Mouse (Mus musculus) embryonic facial prominence, embryonic 15.5 days (tissue): ENCODE results near the gene Ccdc117. TPM values are rescaled to one million over a fixed set of nuclear protein-coding genes. Genes with fewer than 3 reads are reported as not detected.
A peak's percentile ranks its signal among the peaks of the same experiment; 100 is the strongest.

ENCODE experiments used
- ATAC-seq: fragments of 200-750 bp; cut with Nextera tagmentation; 2 replicates; pipeline ENCODE4 v1.8.0; 2017; ENCODE audit warnings: low read depth, moderate TSS enrichment; ENCODE audit not compliant: insufficient number of reproducible peaks, low FRiP score, low TSS enrichment
- H3K27ac ChIP-seq: fragments of 300-500 bp; sonication (generic); replicated peaks from 2 replicates; pipeline ENCODE4 v1.5.1; 2015; ENCODE audit warnings: mild to moderate bottlenecking, inconsistent platforms
- H3K27me3 ChIP-seq: fragments of 300-500 bp; sonication (generic); 2 replicates; pipeline ENCODE4 v1.6.1; 2015; ENCODE audit warnings: inconsistent platforms
- H3K36me3 ChIP-seq: fragments of 300-500 bp; sonication (generic); 2 replicates; pipeline ENCODE4 v1.6.1; 2015; ENCODE audit warnings: mild to moderate bottlenecking, inconsistent platforms
- H3K4me1 ChIP-seq: fragments of 300-500 bp; sonication (generic); 2 replicates; pipeline ENCODE4 v1.6.1; 2015; ENCODE audit warnings: inconsistent platforms
- H3K4me2 ChIP-seq: fragments of 300-500 bp; sonication (generic); replicated peaks from 2 replicates; pipeline ENCODE4 v1.6.1; 2015; ENCODE audit warnings: mild to moderate bottlenecking, inconsistent platforms
- H3K4me3 ChIP-seq: fragments of 300-500 bp; sonication (generic); replicated peaks from 2 replicates; pipeline ENCODE4 v1.5.1; 2015; ENCODE audit warnings: mild to moderate bottlenecking, inconsistent platforms
- H3K9ac ChIP-seq: fragments of 300-500 bp; sonication (generic); 2 replicates; pipeline ENCODE4 v1.6.1; 2015; ENCODE audit warnings: inconsistent platforms
- H3K9me3 ChIP-seq: fragments of 300-500 bp; sonication (generic); replicated peaks from 2 replicates; pipeline ENCODE4 v1.6.1; 2016; ENCODE audit warnings: inconsistent platforms
- WGBS: fragments of 180-500 bp; shearing (Covaris S2); methylation state at CpG from one replicate; pipeline ENCODE4 v1.1.7; 2015; 5-methylcytosine and 5-hydroxymethylcytosine counted together
- polyA plus RNA-seq: library from polyadenylated mRNA; unstranded; fragments of >200 nt; fragmentation: Nextera tagmentation; extraction: Ambion mirVana; gene quantifications from 2 replicates; pipeline ENCODE4 v1.2.1, GENCODE M21; 2015

Ccdc117 gene
- polyA plus RNA-seq, 1 experiment from 2014 or later: 17.7 TPM

- Histone ChIP-seq H3K9ac (no peak overlapping the region), H3K9me3 (no peaks in the 10 kb centered on the region), H3K27ac (no peak overlapping the region), H3K4me3 (no peak overlapping the region), H3K27me3 (no peaks in the 10 kb centered on the region), H3K36me3 (no peaks in the 10 kb centered on the region), H3K4me1 (0 out of 2 replicates have a peak, but pooled peaks cover 3% of the 10 kb centered on the region), H3K4me2 (no peak overlapping the region)
- ATAC-seq: no peak
- whole genome bisulfite sequencing: 78% methylated on average over 8 of the region's 8 CpGs
Observed at GRCm38 (mm10) chr11:5509215-5510098, 32.5 kb downstream of the Ccdc117 start.

DNA sequence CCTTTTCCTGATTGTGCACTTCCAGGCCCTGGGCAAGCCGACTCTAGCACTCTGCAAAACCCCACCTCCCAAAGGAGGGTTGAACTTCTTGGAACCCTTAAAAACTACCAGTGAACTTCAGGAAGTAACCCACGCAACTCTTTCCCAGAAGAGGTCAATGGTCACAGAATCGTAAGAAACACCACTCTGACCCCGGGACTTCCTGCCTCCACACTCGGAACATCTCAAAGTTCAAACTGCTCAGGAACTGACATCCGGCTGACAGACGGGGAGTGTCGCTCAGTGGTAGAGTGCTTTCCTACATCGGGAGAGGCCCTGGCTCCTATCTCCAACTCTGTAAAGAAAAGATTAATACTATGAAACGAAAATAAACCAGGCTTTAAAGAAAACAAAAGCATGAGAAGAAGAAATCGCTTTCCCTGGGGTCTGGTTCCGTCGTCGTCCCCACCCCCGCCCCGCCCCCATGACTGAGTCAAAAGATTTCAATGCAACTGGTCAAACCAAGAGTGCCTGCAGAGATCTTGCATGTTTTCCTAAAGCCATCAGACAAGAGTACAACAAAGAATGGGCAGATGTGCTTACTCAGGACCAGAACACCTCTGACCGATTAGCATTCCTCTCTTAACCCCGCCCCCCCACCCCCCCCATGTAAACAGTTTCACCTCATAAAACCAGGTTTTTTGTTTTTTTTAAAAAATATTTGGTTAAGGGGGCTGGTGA, 36.0 kb downstream of the Ccdc117 start:
- no peaks in the 10 kb centered on the region for H3K9me3 ChIP-seq
- peak overlapping the region; percentile 15 for H3K4me3 ChIP-seq
- H3K4me2 ChIP-seq: peak overlapping the region; percentile 39
- H3K4me1 ChIP-seq: 0 out of 2 replicates have a peak, but pooled peaks cover 3% of the 10 kb centered on the region
- no peaks in the 10 kb centered on the region for H3K27me3 ChIP-seq
- H3K9ac ChIP-seq: no peak overlapping the region
- no peak for ATAC-seq
- H3K36me3 ChIP-seq: no peaks in the 10 kb centered on the region
- H3K27ac ChIP-seq: no peak overlapping the region
- WGBS: 24% methylated on average over 18 of the region's 18 CpGs

- Histone ChIP-seq H3K27me3 (no peaks in the 10 kb centered on the region), H3K27ac (no peak overlapping the region), H3K4me3 (no peak overlapping the region), H3K9me3 (no peaks in the 10 kb centered on the region), H3K4me1 (0 out of 2 replicates have a peak, but pooled peaks cover 5% of the 10 kb centered on the region), H3K4me2 (no peak overlapping the region), H3K9ac (no peak overlapping the region), H3K36me3 (no peaks in the 10 kb centered on the region)
- ATAC-seq: no peak
- 79% methylated on average over 10 of the region's 10 CpGs for WGBS
Observed at GRCm38 (mm10) chr11:5502351-5503051, 39.5 kb downstream of the Ccdc117 start.

- no peaks in the 10 kb centered on the region for H3K9me3 ChIP-seq
- no peak overlapping the region for H3K4me3 ChIP-seq
- 74% methylated on average over 13 of the region's 13 CpGs for WGBS
- no peak for ATAC-seq
- no peak overlapping the region for H3K4me2 ChIP-seq
- H3K4me1 ChIP-seq: 0 out of 2 replicates have a peak, but pooled peaks cover 5% of the 10 kb centered on the region
- no peak overlapping the region for H3K9ac ChIP-seq
- H3K27me3 ChIP-seq: no peaks in the 10 kb centered on the region
- H3K27ac ChIP-seq: no peak overlapping the region
- H3K36me3 ChIP-seq: no peaks in the 10 kb centered on the region
Observed at GRCm38 (mm10) chr11:5500903-5501741, 40.9 kb downstream of the Ccdc117 start.

GRCm38 (mm10) chr11:5499961-5500644, 41.9 kb downstream of the Ccdc117 start:
- H3K9ac ChIP-seq: no peak overlapping the region
- no peak overlapping the region for H3K4me2 ChIP-seq
- ATAC-seq: no peak
- no peaks in the 10 kb centered on the region for H3K36me3 ChIP-seq
- no peak overlapping the region for H3K4me3 ChIP-seq
- 0 out of 2 replicates have a peak, but pooled peaks cover 3% of the 10 kb centered on the region for H3K4me1 ChIP-seq
- 77% methylated on average over 11 of the region's 11 CpGs for WGBS
- H3K27me3 ChIP-seq: no peaks in the 10 kb centered on the region
- no peak overlapping the region for H3K27ac ChIP-seq
- H3K9me3 ChIP-seq: no peaks in the 10 kb centered on the region

- 67% methylated on average over 13 of the region's 13 CpGs for WGBS
Observed at GRCm38 (mm10) chr11:5498931-5499661, 42.9 kb downstream of the Ccdc117 start.

GRCm38 (mm10) chr11:5498422-5498821, 43.6 kb downstream of the Ccdc117 start:
- Histone ChIP-seq H3K27me3 (no peaks in the 10 kb centered on the region), H3K4me2 (no peak overlapping the region), H3K9me3 (no peaks in the 10 kb centered on the region), H3K9ac (no peak overlapping the region), H3K27ac (0 out of 2 replicates have a peak overlapping the region, but pooled peaks have one; percentile 1), H3K4me3 (no peak overlapping the region), H3K36me3 (no peaks in the 10 kb centered on the region), H3K4me1 (0 out of 2 replicates have a peak, but pooled peaks cover 3% of the 10 kb centered on the region)
- ATAC-seq: no peak
- 81% methylated on average over 9 of the region's 9 CpGs for WGBS

More at GRCm38 (mm10) chr11:5498931-5499661, 42.9 kb downstream of the Ccdc117 start:
- Histone ChIP-seq H3K36me3 (no peaks in the 10 kb centered on the region), H3K9ac (no peak overlapping the region), H3K27ac (0 out of 2 replicates have a peak overlapping the region, but pooled peaks have one; percentile 51), H3K4me3 (no peak overlapping the region), H3K9me3 (no peaks in the 10 kb centered on the region), H3K27me3 (no peaks in the 10 kb centered on the region), H3K4me2 (no peak overlapping the region), H3K4me1 (0 out of 2 replicates have a peak, but pooled peaks cover 3% of the 10 kb centered on the region)
- ATAC-seq: peak; percentile 19; the same call in 1 of the 2 replicates

DNA sequence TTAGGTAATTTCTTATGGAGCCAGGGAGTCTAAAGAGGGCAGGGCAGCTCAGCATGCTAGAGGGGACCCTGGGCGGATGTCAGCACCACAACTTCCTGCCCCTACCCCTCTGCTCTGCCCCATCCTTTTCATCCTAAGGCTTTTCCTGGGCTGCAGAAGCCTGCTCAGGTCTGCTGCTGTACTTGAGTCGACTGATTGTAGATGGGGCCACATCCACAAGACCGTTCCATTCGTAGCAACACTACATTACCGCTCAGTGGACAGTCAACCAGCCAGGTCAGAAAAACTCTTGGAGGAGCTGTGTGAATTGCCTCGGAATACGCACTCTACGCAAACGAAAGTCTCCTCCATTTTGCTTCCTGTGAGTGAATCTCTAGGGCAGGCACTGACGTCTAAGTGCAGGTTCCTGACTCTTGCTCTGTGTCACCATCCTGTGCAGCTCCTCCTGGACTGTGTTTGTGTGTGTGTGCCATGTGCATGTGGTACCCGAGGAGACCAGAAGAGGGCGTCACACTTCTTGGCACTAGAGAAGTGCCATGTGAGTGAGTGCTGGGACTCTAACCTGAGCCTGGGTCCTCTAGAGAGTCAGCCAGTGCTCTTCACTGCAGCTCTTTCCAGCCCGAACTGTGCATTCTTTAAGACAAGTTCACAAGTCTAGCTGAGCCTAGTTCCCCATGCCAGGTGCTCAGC, 45.3 kb downstream of the Ccdc117 start:
- Histone ChIP-seq H3K27me3 (no peaks in the 10 kb centered on the region), H3K9me3 (no peaks in the 10 kb centered on the region), H3K4me1 (0 out of 2 replicates have a peak, but pooled peaks cover 3% of the 10 kb centered on the region), H3K4me2 (no peak overlapping the region), H3K9ac (no peak overlapping the region), H3K36me3 (no peaks in the 10 kb centered on the region), H3K4me3 (no peak overlapping the region), H3K27ac (no peak overlapping the region)
- ATAC-seq: no peak
- 94% methylated on average over 13 of the region's 13 CpGs for WGBS

GRCm38 (mm10) chr11:5495906-5496305, 46.1 kb downstream of the Ccdc117 start:
- Histone ChIP-seq H3K4me1 (0 out of 2 replicates have a peak, but pooled peaks cover 3% of the 10 kb centered on the region), H3K27me3 (no peaks in the 10 kb centered on the region), H3K9ac (no peak overlapping the region), H3K4me3 (no peak overlapping the region), H3K36me3 (no peaks in the 10 kb centered on the region), H3K9me3 (no peaks in the 10 kb centered on the region), H3K4me2 (no peak overlapping the region), H3K27ac (no peak overlapping the region)
- WGBS: 77% methylated on average over 5 of the region's 5 CpGs
- ATAC-seq: no peak
